Mouse (Mus musculus): ENCODE measurements around the gene Olfr1392. TPM values are rescaled to one million over a fixed set of nuclear protein-coding genes. Genes with fewer than 3 reads are reported as not detected.

Gene Olfr1392
- polyA plus RNA-seq, 1 experiment from 2014 or later: not detected

DNA sequence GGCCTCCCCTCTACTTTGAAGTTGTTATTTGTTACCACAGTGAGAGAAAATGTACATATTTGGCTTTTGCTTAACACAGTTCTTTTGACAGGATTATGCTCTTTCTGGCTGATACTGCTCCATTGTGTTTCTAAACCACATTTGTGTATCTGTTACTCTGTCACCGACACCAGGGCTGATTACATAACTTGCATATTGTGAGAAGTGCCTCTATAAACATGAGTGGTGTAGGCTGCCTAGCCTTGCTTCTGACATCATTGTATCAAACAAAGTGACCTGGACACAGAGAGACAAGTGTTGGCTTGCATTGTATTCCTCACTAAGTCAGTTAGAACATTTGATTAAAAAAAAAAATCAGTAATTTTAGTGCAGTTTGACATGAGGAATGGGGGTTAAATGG lies 25.3 kb upstream of the Olfr1392 start:
- 83% methylated on average over 1 of the region's 1 CpGs for WGBS
- no peak overlapping the region for H3K4me2 ChIP-seq (ENCODE audit: low read depth, low read length)
- no peaks in the 10 kb centered on the region for H3K9me3 ChIP-seq (replicated peaks; ENCODE audit: control insufficient read depth, low read length)
- H3K27me3 ChIP-seq (ENCODE audit: control insufficient read depth, insufficient read depth, low read length): no peaks in the 10 kb centered on the region
- H3K4me1 ChIP-seq (ENCODE audit: control insufficient read depth, insufficient read depth, low read length): no peaks in the 10 kb centered on the region
- ATAC-seq (replicated peaks; ENCODE audit: insufficient number of reproducible peaks, low FRiP score, low TSS enrichment, low read depth) (no peak), DNase-seq (ENCODE audit: low spot score) (no peak)
- H3K9ac ChIP-seq (replicated peaks; ENCODE audit: low read length): no peak overlapping the region
- no peak overlapping the region for H3K27ac ChIP-seq (replicated peaks; ENCODE audit: low read depth, low read length)
- H3K36me3 ChIP-seq (replicated peaks; ENCODE audit: control insufficient read depth, insufficient read depth, low read depth, low read length): no peaks in the 10 kb centered on the region; the same call in 1 of the 2 replicates
- no peak overlapping the region for H3K4me3 ChIP-seq (ENCODE audit: low read depth, low read length)

GRCm38 (mm10) chr11:49260598-49261312 lies 24.3 kb upstream of the Olfr1392 start:
- 95% methylated on average over 20 of the region's 21 CpGs for WGBS
- H3K4me1 ChIP-seq (ENCODE audit: control insufficient read depth, insufficient read depth, low read length): no peaks in the 10 kb centered on the region
- ATAC-seq (replicated peaks; ENCODE audit: insufficient number of reproducible peaks, low FRiP score, low TSS enrichment, low read depth) (no peak), DNase-seq (ENCODE audit: low spot score) (no peak)
- H3K4me3 ChIP-seq (ENCODE audit: low read depth, low read length): no peak overlapping the region
- no peaks in the 10 kb centered on the region for H3K27me3 ChIP-seq (ENCODE audit: control insufficient read depth, insufficient read depth, low read length)
- H3K27ac ChIP-seq (replicated peaks; ENCODE audit: low read depth, low read length): no peak overlapping the region
- no peaks in the 10 kb centered on the region for H3K9me3 ChIP-seq (replicated peaks; ENCODE audit: control insufficient read depth, low read length)
- no peak overlapping the region for H3K9ac ChIP-seq (replicated peaks; ENCODE audit: low read length)
- H3K4me2 ChIP-seq (ENCODE audit: low read depth, low read length): no peak overlapping the region
- H3K36me3 ChIP-seq (replicated peaks; ENCODE audit: control insufficient read depth, insufficient read depth, low read depth, low read length): no peaks in the 10 kb centered on the region; the same call in 1 of the 2 replicates

- Histone ChIP-seq H3K27me3 (ENCODE audit: control insufficient read depth, insufficient read depth, low read length) (no peaks in the 10 kb centered on the region), H3K4me3 (ENCODE audit: low read depth, low read length) (no peak overlapping the region), H3K4me2 (ENCODE audit: low read depth, low read length) (no peak overlapping the region), H3K9me3 (replicated peaks; ENCODE audit: control insufficient read depth, low read length) (no peaks in the 10 kb centered on the region), H3K9ac (replicated peaks; ENCODE audit: low read length) (no peak overlapping the region), H3K36me3 (replicated peaks; ENCODE audit: control insufficient read depth, insufficient read depth, low read depth, low read length) (no peaks in the 10 kb centered on the region; the same call in 1 of the 2 replicates), H3K27ac (replicated peaks; ENCODE audit: low read depth, low read length) (no peak overlapping the region), H3K4me1 (ENCODE audit: control insufficient read depth, insufficient read depth, low read length) (no peaks in the 10 kb centered on the region)
- DNase-seq (ENCODE audit: low spot score): no peak
- 88% methylated on average over 14 of the region's 14 CpGs for whole genome bisulfite sequencing
- 0 out of 2 replicates have a peak, but pooled peaks have one; percentile 19 for ATAC-seq (replicated peaks; ENCODE audit: insufficient number of reproducible peaks, low FRiP score, low TSS enrichment, low read depth)
These were observed 23.7 kb upstream of the Olfr1392 start for GRCm38 (mm10) chr11:49261313-49261855.

DNA sequence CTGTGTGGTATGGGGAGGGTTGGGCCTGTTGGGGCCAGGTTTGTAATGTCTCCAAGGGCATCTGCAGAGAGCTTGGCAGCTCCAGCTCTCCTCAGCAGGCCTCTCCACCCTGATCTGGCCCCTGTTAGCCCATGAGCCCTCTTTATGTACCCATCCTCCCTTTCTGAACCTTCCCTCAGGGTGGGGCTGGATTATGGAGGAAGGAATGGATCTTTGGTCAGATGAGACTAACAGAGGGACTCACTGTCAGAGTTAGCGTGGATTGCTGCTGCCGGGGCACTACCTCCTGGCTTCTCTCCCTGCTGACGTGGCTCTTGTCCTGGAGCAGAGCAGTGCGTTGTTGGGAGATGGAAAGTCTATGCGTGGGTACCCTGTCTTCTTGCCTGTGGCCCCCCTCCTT lies 22.8 kb upstream of the Olfr1392 start:
- WGBS: 91% methylated on average over 5 of the region's 5 CpGs
- H3K4me1 ChIP-seq (ENCODE audit: control insufficient read depth, insufficient read depth, low read length): no peaks in the 10 kb centered on the region
- H3K4me3 ChIP-seq (ENCODE audit: low read depth, low read length): no peak overlapping the region
- no peak overlapping the region for H3K27ac ChIP-seq (replicated peaks; ENCODE audit: low read depth, low read length)
- H3K27me3 ChIP-seq (ENCODE audit: control insufficient read depth, insufficient read depth, low read length): no peaks in the 10 kb centered on the region
- ATAC-seq (replicated peaks; ENCODE audit: insufficient number of reproducible peaks, low FRiP score, low TSS enrichment, low read depth): no peak
- no peak for DNase-seq (ENCODE audit: low spot score)
- H3K36me3 ChIP-seq (replicated peaks; ENCODE audit: control insufficient read depth, insufficient read depth, low read depth, low read length): no peaks in the 10 kb centered on the region; the same call in 1 of the 2 replicates
- no peak overlapping the region for H3K9ac ChIP-seq (replicated peaks; ENCODE audit: low read length)
- H3K9me3 ChIP-seq (replicated peaks; ENCODE audit: control insufficient read depth, low read length): no peaks in the 10 kb centered on the region
- no peak overlapping the region for H3K4me2 ChIP-seq (ENCODE audit: low read depth, low read length)

DNA sequence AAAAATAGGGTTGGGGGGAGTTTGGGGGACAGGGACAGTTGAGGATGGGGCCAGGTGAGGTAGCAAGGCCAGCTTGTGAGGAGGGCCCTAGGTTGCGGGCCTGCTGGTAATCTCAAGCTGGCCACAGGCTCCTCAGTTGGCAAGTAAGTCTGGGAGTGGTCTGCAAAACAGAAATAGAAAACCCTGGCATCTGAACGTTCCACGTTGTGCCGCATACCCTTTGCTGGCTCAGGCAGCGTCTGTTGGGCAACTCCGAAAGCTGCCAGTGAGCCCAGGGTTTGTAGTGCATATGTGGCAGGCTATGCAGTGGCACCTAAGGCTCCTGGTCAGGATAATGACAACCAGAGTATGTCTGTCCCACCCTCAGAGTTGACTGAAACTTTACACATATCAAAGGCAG lies 21.9 kb upstream of the Olfr1392 start:
- 96% methylated on average over 6 of the region's 6 CpGs for WGBS
- no peak overlapping the region for H3K27ac ChIP-seq (replicated peaks; ENCODE audit: low read depth, low read length)
- H3K27me3 ChIP-seq (ENCODE audit: control insufficient read depth, insufficient read depth, low read length): no peaks in the 10 kb centered on the region
- ATAC-seq (replicated peaks; ENCODE audit: insufficient number of reproducible peaks, low FRiP score, low TSS enrichment, low read depth) (no peak), DNase-seq (ENCODE audit: low spot score) (no peak)
- H3K36me3 ChIP-seq (replicated peaks; ENCODE audit: control insufficient read depth, insufficient read depth, low read depth, low read length): no peaks in the 10 kb centered on the region; the same call in 1 of the 2 replicates
- H3K9me3 ChIP-seq (replicated peaks; ENCODE audit: control insufficient read depth, low read length): no peaks in the 10 kb centered on the region
- H3K4me3 ChIP-seq (ENCODE audit: low read depth, low read length): no peak overlapping the region
- H3K9ac ChIP-seq (replicated peaks; ENCODE audit: low read length): no peak overlapping the region
- H3K4me2 ChIP-seq (ENCODE audit: low read depth, low read length): no peak overlapping the region
- no peaks in the 10 kb centered on the region for H3K4me1 ChIP-seq (ENCODE audit: control insufficient read depth, insufficient read depth, low read length)

DNA sequence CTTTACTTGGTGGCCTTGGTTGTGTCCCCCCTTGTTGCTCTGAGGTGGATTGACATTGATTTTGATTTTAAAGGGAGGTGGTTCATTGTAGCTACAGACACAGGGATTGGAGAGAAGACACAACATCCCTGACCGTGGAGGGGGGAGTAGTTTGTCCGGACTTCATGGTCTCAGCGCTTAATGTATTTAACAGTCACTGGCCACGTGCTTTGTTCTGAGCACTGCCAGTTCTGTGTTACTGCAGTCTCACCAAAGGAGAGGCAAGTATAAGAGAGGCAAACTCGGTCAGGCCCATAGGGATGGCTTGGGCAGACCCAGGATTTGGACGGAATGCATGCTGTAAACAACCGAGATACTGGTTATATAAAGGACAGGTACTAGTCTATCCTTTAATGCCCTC lies 21.0 kb upstream of the Olfr1392 start:
- 91% methylated on average over 7 of the region's 7 CpGs for WGBS
- Histone ChIP-seq H3K36me3 (replicated peaks; ENCODE audit: control insufficient read depth, insufficient read depth, low read depth, low read length) (no peaks in the 10 kb centered on the region; the same call in 1 of the 2 replicates), H3K27ac (replicated peaks; ENCODE audit: low read depth, low read length) (no peak overlapping the region), H3K4me3 (ENCODE audit: low read depth, low read length) (no peak overlapping the region), H3K9me3 (replicated peaks; ENCODE audit: control insufficient read depth, low read length) (no peaks in the 10 kb centered on the region), H3K27me3 (ENCODE audit: control insufficient read depth, insufficient read depth, low read length) (no peaks in the 10 kb centered on the region), H3K4me2 (ENCODE audit: low read depth, low read length) (no peak overlapping the region), H3K4me1 (ENCODE audit: control insufficient read depth, insufficient read depth, low read length) (no peaks in the 10 kb centered on the region), H3K9ac (replicated peaks; ENCODE audit: low read length) (no peak overlapping the region)
- no peak for DNase-seq (ENCODE audit: low spot score)
- ATAC-seq (replicated peaks; ENCODE audit: insufficient number of reproducible peaks, low FRiP score, low TSS enrichment, low read depth): no peak

- H3K27ac ChIP-seq (replicated peaks; ENCODE audit: low read depth, low read length): no peak overlapping the region
- no peak overlapping the region for H3K9ac ChIP-seq (replicated peaks; ENCODE audit: low read length)
- no peaks in the 10 kb centered on the region for H3K9me3 ChIP-seq (replicated peaks; ENCODE audit: control insufficient read depth, low read length)
- no peak overlapping the region for H3K4me2 ChIP-seq (ENCODE audit: low read depth, low read length)
- H3K27me3 ChIP-seq (ENCODE audit: control insufficient read depth, insufficient read depth, low read length): no peaks in the 10 kb centered on the region
- ATAC-seq (replicated peaks; ENCODE audit: insufficient number of reproducible peaks, low FRiP score, low TSS enrichment, low read depth): no peak
- no peaks in the 10 kb centered on the region for H3K4me1 ChIP-seq (ENCODE audit: control insufficient read depth, insufficient read depth, low read length)
- no peak overlapping the region for H3K4me3 ChIP-seq (ENCODE audit: low read depth, low read length)
- no peaks in the 10 kb centered on the region; the same call in 1 of the 2 replicates for H3K36me3 ChIP-seq (replicated peaks; ENCODE audit: control insufficient read depth, insufficient read depth, low read depth, low read length)
- 76% methylated on average over 11 of the region's 11 CpGs for WGBS
- no peak for DNase-seq (ENCODE audit: low spot score)
These were observed 20.5 kb upstream of the Olfr1392 start for GRCm38 (mm10) chr11:49264622-49265021.

DNA sequence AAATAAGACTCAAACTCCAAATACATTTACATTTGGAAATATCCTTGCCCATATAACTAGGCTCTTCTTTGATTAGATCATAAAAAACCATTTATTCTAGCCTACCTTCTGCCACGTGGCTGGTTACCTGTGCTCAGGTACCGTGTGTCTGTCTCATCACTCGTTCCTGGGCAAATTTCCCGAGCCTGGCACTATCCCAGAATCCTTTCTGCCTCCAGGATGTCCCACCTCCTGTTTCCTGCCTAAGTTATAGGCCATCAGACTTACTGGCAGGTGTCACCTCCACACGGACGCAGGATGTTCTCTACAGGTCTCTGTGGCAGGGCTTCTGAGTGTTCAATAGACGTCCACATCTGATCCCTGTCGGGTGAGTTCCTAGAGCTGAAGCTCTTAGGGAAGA lies 20.0 kb upstream of the Olfr1392 start:
- H3K9me3 ChIP-seq (replicated peaks; ENCODE audit: control insufficient read depth, low read length): no peaks in the 10 kb centered on the region
- WGBS: 88% methylated on average over 8 of the region's 8 CpGs
- DNase-seq (ENCODE audit: low spot score): no peak
- no peak for ATAC-seq (replicated peaks; ENCODE audit: insufficient number of reproducible peaks, low FRiP score, low TSS enrichment, low read depth)
- H3K36me3 ChIP-seq (replicated peaks; ENCODE audit: control insufficient read depth, insufficient read depth, low read depth, low read length): no peaks in the 10 kb centered on the region; the same call in 1 of the 2 replicates
- no peak overlapping the region for H3K4me3 ChIP-seq (ENCODE audit: low read depth, low read length)
- no peaks in the 10 kb centered on the region for H3K27me3 ChIP-seq (ENCODE audit: control insufficient read depth, insufficient read depth, low read length)
- H3K4me2 ChIP-seq (ENCODE audit: low read depth, low read length): no peak overlapping the region
- H3K27ac ChIP-seq (replicated peaks; ENCODE audit: low read depth, low read length): no peak overlapping the region
- H3K9ac ChIP-seq (replicated peaks; ENCODE audit: low read length): no peak overlapping the region
- H3K4me1 ChIP-seq (ENCODE audit: control insufficient read depth, insufficient read depth, low read length): no peaks in the 10 kb centered on the region
